Mouse (Mus musculus) hindbrain, postnatal 0 days (tissue): ENCODE measurements around the gene Adk. TPM values are rescaled to one million over a fixed set of nuclear protein-coding genes. Genes with fewer than 3 reads are reported as not detected.

Source experiments
- ATAC-seq: fragments of 200-750 bp; cut with Nextera tagmentation; 2 replicates; pipeline ENCODE4 v1.8.0; 2017; ENCODE audit warnings: mild to moderate bottlenecking, moderate TSS enrichment, moderate library complexity
- DNase-seq: peaks from one replicate; pipeline ENCODE4 v3.0.0-alpha.2; 2015; ENCODE audit warnings: low spot score
- H3K27ac ChIP-seq: fragments of 300-500 bp; sonication (generic); 2 replicates; pipeline ENCODE4 v1.5.1; 2014; ENCODE audit warnings: mild to moderate bottlenecking
- H3K27me3 ChIP-seq: fragments of 300-500 bp; sonication (generic); 2 replicates; pipeline ENCODE4 v1.6.1; 2014; ENCODE audit warnings: low read length, mixed read lengths; ENCODE audit not compliant: insufficient read depth
- H3K36me3 ChIP-seq: fragments of 300-500 bp; sonication (generic); 2 replicates; pipeline ENCODE4 v1.6.1; 2014; ENCODE audit warnings: low read length, mixed read lengths; ENCODE audit not compliant: insufficient read depth
- H3K4me1 ChIP-seq: fragments of 300-500 bp; sonication (generic); 2 replicates; pipeline ENCODE4 v1.6.1; 2014; ENCODE audit warnings: antibody characterized with exemption, low read length, mixed read lengths; ENCODE audit not compliant: insufficient read depth
- H3K4me2 ChIP-seq: fragments of 300-500 bp; sonication (generic); 2 replicates; pipeline ENCODE4 v1.6.1; 2014; ENCODE audit warnings: low read depth, mild to moderate bottlenecking, low read length, moderate library complexity, mixed read lengths
- H3K4me3 ChIP-seq: fragments of 300-500 bp; sonication (generic); 2 replicates; pipeline ENCODE4 v1.5.1; 2014; ENCODE audit warnings: low read length
- H3K9ac ChIP-seq: fragments of 300-500 bp; sonication (generic); replicated peaks from 2 replicates; pipeline ENCODE4 v1.6.1; 2014; ENCODE audit warnings: mild to moderate bottlenecking, low read length, moderate library complexity, mixed read lengths
- H3K9me3 ChIP-seq: fragments of 300-500 bp; sonication (generic); 2 replicates; pipeline ENCODE4 v1.6.1; 2016; ENCODE audit warnings: low read length, mixed read lengths
- CTCF ChIP-seq: IDR thresholded peaks from 2 replicates; pipeline ENCODE4 v1.5.1; 2016; ENCODE audit warnings: antibody characterized with exemption, control low read depth, low read depth
- WGBS: fragments of 180-500 bp; shearing (Covaris S2); extraction: QIAGEN DNeasy Blood & Tissue Kit; methylation state at CpG from one replicate; pipeline ENCODE4 v1.1.7; 2014; 5-methylcytosine and 5-hydroxymethylcytosine counted together
- polyA plus RNA-seq: library from polyadenylated mRNA; unstranded; fragments of >200 nt; fragmentation: Nextera tagmentation; extraction: Ambion mirVana; gene quantifications from 2 replicates; pipeline ENCODE4 v1.2.1, GENCODE M21; 2015
- total RNA-seq: library from RNA; depleted of rRNA; stranded (reverse); fragments of >200 nt; gene quantifications from 2 replicates; pipeline ENCODE4 v1.2.3, GENCODE M21; 2014

Gene Adk
- total and polyA plus RNA-seq, 2 experiments from 2014 or later: 27.4 to 63.5 TPM

DNA sequence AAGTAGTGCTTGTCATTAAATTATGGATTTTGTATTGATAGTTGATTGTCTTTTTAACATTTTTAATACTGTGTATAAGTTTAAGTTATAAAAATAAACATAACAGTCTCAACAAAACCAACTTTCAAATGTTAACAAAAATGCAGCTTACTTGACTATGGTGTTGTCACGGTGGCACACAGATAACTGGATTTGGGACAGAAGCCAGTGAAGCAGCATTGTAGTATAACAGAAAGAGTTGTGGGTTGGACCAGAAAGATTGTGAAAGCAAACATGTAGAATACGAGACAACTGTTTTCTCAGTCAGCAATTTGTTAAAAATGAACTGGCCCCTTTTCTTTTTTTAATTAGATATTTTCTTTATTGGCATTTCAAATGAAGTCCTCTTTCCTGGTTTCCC lies 122.4 kb downstream of the Adk start:
- H3K9ac ChIP-seq: no peak overlapping the region
- DNase-seq: no peak
- H3K9me3 ChIP-seq: no peaks in the 10 kb centered on the region
- no peak for TF ChIP-seq CTCF
- no peak overlapping the region for H3K4me3 ChIP-seq
- H3K27me3 ChIP-seq: no peaks in the 10 kb centered on the region
- H3K4me2 ChIP-seq: no peak overlapping the region
- no peak for ATAC-seq
- no peaks in the 10 kb centered on the region for H3K4me1 ChIP-seq
- no peaks in the 10 kb centered on the region for H3K36me3 ChIP-seq
- no peak overlapping the region for H3K27ac ChIP-seq
- 86% methylated on average over 2 of the region's 2 CpGs for WGBS

DNA sequence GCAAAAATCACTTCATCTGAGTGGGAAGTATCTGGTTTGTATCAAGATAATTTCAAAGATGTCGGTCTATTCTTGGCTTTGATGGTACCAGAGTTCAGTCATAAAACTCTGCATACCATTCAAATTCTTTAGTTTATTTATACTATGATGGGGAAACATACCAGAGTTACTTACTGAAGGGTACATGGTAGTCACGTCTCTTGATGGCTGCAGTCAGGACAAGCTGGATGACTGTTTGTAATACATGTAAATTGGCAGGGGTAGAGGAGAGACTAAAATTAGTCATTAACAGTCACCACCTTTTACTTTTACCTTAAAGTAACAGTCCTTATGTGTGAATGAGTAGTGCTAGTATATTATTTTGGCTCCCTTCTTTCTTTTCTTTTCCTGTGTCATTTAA lies 125.4 kb downstream of the Adk start:
- Histone ChIP-seq H3K27me3 (no peaks in the 10 kb centered on the region), H3K4me1 (no peaks in the 10 kb centered on the region), H3K27ac (no peak overlapping the region), H3K9ac (no peak overlapping the region), H3K4me3 (no peak overlapping the region), H3K4me2 (no peak overlapping the region), H3K36me3 (no peaks in the 10 kb centered on the region), H3K9me3 (no peaks in the 10 kb centered on the region)
- DNase-seq: no peak
- TF ChIP-seq CTCF: no peak
- 85% methylated on average over 2 of the region's 2 CpGs for WGBS
- no peak for ATAC-seq

DNA sequence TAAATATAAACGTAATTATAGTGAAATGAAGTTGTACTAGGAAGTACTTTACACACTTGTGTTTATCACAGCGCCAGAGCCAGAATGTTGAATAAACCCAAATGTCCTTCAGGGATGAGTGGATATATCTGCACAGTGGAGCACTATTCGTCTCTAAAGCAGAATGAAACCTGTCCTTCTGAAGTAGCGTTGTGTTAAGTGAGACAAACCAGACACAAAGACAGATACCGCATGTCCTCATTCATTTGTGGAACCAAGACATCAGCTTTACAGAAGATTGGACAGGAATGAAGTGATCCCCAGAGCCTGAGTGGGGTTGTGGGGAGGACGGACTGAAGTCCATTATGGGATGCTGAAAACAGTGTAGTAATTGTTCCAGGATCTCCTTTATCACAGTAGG lies 126.0 kb downstream of the Adk start:
- no peak overlapping the region for H3K4me3 ChIP-seq
- WGBS: 84% methylated on average over 6 of the region's 6 CpGs
- no peaks in the 10 kb centered on the region for H3K4me1 ChIP-seq
- no peak overlapping the region for H3K9ac ChIP-seq
- H3K27ac ChIP-seq: no peak overlapping the region
- no peak for TF ChIP-seq CTCF
- no peaks in the 10 kb centered on the region for H3K36me3 ChIP-seq
- no peaks in the 10 kb centered on the region for H3K9me3 ChIP-seq
- H3K4me2 ChIP-seq: no peak overlapping the region
- no peak for DNase-seq
- no peak for ATAC-seq
- no peaks in the 10 kb centered on the region for H3K27me3 ChIP-seq

DNA sequence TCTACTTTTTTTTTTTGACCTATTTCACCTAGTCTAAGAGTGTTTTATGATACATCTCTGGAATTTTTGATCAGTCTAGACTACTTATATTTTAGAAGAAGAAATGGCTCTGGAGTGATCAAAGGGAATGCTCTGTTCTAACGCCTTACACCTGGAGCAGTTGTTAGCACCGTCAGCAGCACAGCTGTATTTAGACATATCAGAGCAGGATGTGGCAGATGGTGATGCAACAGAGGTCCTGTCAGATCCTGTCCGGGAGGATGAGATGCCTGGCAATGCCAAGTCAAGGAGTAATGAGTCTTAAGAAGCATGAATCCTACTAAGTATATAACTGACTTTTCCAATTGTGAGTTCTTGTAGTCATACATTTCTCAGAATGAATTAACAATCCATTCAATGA lies 128.7 kb downstream of the Adk start:
- H3K36me3 ChIP-seq: no peaks in the 10 kb centered on the region
- H3K9ac ChIP-seq: no peak overlapping the region
- no peak for ATAC-seq
- H3K4me3 ChIP-seq: no peak overlapping the region
- H3K9me3 ChIP-seq: no peaks in the 10 kb centered on the region
- no peak for TF ChIP-seq CTCF
- no peak for DNase-seq
- H3K4me1 ChIP-seq: no peaks in the 10 kb centered on the region
- 74% methylated on average over 3 of the region's 3 CpGs for WGBS
- no peak overlapping the region for H3K27ac ChIP-seq
- no peaks in the 10 kb centered on the region for H3K27me3 ChIP-seq
- no peak overlapping the region for H3K4me2 ChIP-seq

DNA sequence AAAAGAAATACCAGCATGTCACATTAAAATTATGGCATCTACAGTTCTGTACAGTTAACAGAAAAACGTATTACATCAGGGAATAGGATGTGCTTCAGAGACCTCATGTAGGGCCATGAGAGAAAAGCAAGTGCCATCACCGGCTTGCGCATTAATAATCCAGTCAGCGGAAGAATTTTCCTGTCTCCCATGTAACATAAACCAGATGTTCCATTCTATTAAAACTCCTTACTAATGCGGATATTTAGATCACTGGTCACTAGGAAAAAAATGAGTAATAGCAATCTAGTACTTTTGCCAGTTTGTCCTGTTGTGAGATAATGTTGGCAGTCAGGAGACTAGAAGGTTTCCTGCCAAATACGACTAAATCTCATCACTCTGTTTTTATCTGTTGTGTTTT lies 139.6 kb downstream of the Adk start:
- ATAC-seq: no peak
- TF ChIP-seq CTCF: no peak
- DNase-seq: no peak
- H3K4me1 ChIP-seq: no peaks in the 10 kb centered on the region
- no peaks in the 10 kb centered on the region for H3K27me3 ChIP-seq
- H3K4me2 ChIP-seq: no peak overlapping the region
- H3K4me3 ChIP-seq: no peak overlapping the region
- WGBS: 74% methylated on average over 6 of the region's 6 CpGs
- H3K9me3 ChIP-seq: no peaks in the 10 kb centered on the region
- H3K36me3 ChIP-seq: no peaks in the 10 kb centered on the region
- H3K9ac ChIP-seq: no peak overlapping the region
- H3K27ac ChIP-seq: no peak overlapping the region

DNA sequence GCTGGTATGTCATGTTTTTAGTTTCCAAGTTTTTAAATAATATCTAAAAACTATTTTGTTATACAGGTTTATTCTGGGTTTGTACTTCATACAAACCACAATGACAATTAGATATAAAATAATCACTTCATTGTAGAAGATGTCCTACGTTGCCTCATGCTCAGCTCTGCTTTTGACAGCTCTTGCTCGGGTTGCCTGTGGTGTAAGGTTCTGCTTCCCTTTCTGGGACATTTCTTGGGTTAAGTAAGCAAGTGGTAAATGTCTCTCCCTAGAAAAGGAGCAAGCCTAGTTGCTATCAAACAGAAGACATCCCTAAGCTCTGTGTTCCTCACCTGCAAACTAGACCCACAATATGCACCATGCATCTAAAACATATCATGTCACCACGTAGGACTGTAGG lies 140.4 kb downstream of the Adk start:
- WGBS: 87% methylated on average over 3 of the region's 3 CpGs
- Histone ChIP-seq H3K27me3 (no peaks in the 10 kb centered on the region), H3K4me3 (no peak overlapping the region), H3K27ac (no peak overlapping the region), H3K9ac (no peak overlapping the region), H3K9me3 (no peaks in the 10 kb centered on the region), H3K36me3 (no peaks in the 10 kb centered on the region), H3K4me2 (no peak overlapping the region), H3K4me1 (no peaks in the 10 kb centered on the region)
- TF ChIP-seq CTCF: no peak
- no peak for DNase-seq
- ATAC-seq: no peak

DNA sequence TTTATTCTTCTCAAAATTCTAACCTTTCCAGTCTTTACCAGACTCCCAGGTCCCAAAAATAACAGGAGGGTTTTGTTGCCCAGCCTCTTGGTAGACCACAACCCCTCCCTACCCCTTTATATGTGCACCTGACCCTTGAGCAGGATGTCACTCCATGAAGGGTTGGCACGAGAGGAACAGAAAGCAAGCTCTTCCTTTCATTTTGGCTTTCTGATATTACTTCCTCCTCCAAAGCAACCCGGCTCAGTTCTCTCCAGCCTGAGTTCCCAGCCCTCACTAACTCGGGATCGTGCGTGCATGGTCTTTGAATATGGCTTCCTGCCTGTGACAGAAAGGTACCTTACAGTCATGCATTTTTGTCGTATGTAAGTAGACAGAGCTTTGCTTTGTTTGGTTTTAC lies 142.0 kb downstream of the Adk start:
- no peak for ATAC-seq
- Histone ChIP-seq H3K9me3 (no peaks in the 10 kb centered on the region), H3K27ac (no peak overlapping the region), H3K4me1 (no peaks in the 10 kb centered on the region), H3K36me3 (no peaks in the 10 kb centered on the region), H3K4me3 (no peak overlapping the region), H3K4me2 (no peak overlapping the region), H3K27me3 (no peaks in the 10 kb centered on the region), H3K9ac (no peak overlapping the region)
- TF ChIP-seq CTCF: no peak
- WGBS: 48% methylated on average over 6 of the region's 6 CpGs
- DNase-seq: no peak
